Mouse (Mus musculus) granulocyte monocyte progenitor cell, adult 5-6 weeks (primary cell): ENCODE results near the gene Itpka. TPM values are rescaled to one million over a fixed set of nuclear protein-coding genes. Genes with fewer than 3 reads are reported as not detected.
"Not testable (repeated sequence)": the region's sequence is repeated elsewhere in the genome, so short reads cannot be mapped to it uniquely, and the experiment has no call there.

Experiments used
- ATAC-seq: replicated peaks from 2 replicates; pipeline ENCODE4 v1.8.0; 2016; ENCODE audit warnings: mild to moderate bottlenecking, moderate TSS enrichment, inconsistent platforms; ENCODE audit not compliant: poor library complexity, severe bottlenecking
- total RNA-seq, 2 experiments: library from RNA; stranded (forward) in 1 of 2; stranded (reverse) in 1 of 2; fragments of 200-712, 200-1000 nt in 1 of 2; fragments of >200 nt in 1 of 2; fragmentation: Nextera tagmentation in 1 of 2; gene quantifications; 2 replicates each; pipeline ENCODE4 v1.2.3; 2014 to 2017

The Itpka gene
- total RNA-seq (2014; fragmentation: Nextera tagmentation), result 0.47 TPM in 1 of 2 replicates, not detected in the other
- 0.57 TPM in 1 of 2 replicates, not detected in the other for total RNA-seq (2017)

DNA sequence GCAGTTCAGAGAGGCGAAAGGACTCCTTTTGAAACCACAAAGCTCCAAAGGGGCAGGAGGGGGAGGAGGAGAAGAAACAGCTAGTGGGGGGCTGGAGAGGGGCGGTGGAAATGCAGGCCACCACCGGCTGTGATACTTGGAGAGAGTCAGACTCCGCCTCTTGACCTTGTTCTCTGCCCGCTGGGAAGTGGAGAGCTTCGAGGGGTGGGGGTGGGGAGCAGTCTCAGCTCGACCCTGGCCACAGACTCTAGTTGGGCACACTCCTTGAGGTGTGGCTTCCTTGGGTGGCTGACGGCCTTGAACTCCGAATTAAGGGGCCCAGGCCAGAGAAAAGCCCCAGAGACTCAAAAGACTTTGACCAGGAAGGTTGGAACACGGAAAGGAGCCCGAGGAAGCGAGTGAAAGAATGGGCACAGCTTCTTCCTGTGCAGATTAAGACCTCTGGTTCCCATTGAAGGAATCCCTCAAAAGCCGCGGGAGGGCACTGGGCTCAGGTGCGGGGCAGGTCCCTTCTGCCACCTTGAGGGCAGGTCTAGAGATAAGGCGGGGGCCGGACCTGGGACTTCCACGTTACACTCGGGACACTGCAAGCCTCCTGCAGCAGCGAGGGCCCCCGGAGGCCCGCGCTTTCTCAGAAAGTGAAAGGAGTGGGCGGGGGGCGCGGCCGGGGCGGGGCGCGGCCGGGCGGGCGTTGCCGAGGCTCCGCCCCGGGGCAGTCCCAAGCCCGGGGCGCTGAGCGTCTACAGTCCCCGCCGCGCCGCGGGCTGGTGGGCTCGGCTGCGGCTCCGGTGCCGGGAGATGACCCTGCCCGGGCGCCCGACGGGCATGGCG lies at the start of gene Itpka:
Gene Itpka, plus strand, starts transcription at position 757 of the 831 bp plus-strand sequence.
- peak; percentile 44 for ATAC-seq

DNA sequence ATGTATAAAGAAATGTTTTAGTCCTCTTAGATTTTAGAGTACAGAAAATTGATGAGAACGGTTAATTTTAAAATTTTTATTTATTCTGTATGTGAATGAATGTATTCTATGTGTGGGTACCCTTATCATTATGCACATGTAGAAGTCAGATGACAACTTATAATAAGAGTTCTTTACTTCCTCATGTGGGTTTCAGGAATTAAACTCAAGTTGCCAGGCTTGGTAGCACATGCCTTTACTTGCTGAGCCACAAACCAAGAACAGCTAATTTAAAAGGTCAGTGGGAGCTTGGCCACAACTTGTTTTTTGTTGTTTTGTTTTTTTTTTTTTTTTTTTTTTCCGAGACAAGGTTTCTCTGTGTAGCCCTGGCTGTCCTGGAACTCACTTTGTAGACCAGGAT lies 47.3 kb upstream of the Itpka start:
- ATAC-seq, result no peak

DNA sequence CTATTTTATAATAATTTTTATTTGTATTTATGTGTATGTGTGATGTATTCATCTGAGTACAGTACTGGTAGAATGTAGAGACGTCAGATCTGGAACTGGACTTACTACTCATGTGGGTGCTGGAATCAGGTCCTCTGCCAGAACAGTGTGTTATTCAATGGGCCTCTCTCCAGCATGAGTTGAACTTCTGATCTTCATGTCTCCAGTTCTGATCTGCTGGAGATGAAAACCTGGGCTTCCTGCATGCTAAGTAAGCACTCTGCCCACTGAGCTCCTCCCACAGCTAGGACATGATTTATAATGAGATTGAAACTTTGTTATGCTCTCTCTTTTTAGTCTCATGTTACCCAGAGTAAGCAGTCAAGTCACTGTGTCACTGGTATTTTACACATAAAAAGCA lies 46.0 kb upstream of the Itpka start:
- no peak for ATAC-seq

DNA sequence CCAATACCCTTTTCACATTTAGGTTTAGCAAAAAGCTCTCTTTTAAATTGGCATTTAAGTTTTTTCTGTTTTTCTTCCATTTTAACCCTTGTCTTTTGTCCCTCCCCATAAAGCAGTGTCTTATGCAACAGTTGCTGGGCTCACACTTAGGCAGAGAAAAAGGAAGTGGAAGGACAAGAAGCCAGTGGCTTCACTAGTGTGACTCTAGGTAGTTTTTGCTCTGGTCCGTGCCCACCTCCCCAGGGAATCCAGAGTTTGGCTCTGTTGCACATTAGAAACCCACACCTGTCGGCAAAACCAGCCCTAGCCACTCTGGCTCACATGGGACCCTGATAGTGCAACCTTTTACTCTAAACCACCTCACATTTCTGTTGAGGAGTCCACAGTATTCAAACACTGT lies 43.7 kb upstream of the Itpka start:
- ATAC-seq, result peak; percentile 98

DNA sequence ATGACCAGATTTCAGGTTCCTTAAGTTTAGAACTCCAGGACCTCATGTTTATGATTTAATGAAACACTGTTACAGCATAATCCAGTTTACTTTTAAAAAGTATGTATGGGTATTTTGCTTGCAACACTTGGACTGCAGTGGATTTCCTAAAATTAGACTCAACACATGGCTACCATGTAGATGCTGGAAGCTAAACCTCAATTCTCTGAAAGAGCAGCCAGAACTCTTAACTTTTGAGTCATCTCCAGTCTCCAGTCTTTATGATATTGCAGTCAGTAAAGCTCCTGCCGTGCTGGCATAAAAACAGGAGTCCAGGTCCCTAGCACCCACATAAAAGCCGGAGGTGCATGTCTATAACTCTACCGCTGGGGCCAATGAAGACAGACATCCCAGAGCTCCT lies 42.2 kb upstream of the Itpka start:
- ATAC-seq, result no peak

DNA sequence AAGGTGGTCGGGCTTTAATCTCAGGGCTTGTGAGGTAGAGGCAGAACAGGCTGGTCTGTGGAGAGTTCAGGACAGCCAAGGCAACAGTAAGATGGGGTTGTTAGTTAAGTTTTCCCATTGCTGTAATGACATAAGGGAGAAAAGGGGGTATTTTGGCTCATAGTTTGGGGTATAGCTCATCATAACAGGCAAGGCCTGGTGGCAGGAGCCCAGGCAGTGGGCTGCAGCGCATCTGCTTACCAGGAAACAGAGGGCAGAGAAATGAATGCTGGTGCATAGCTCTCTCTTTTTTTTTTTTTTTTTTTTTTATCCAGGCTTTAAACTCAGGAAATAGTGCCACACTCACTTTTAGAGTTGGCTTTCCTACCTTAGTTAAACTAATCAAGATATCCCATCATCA lies 39.0 kb upstream of the Itpka start:
- no peak for ATAC-seq

DNA sequence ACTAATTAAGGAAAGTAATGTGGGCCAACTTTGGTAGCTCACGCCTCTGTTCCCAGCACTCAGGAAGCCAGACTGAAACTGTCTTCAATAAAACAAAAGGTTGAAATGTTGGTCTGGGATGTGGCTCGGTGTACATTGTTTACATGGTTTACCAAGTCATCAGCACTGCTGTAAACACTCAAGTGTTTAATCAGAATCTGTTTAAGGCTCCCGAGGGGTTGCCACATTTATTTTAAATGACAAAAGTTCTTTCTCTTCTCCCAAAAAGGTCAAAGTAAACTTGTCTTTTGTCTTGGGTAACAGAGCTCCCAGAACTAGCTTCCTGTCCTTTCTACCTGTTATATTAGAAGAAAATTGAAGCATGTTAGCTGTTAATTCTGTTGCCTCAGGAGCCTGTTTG lies 34.5 kb upstream of the Itpka start:
- no peak for ATAC-seq

DNA sequence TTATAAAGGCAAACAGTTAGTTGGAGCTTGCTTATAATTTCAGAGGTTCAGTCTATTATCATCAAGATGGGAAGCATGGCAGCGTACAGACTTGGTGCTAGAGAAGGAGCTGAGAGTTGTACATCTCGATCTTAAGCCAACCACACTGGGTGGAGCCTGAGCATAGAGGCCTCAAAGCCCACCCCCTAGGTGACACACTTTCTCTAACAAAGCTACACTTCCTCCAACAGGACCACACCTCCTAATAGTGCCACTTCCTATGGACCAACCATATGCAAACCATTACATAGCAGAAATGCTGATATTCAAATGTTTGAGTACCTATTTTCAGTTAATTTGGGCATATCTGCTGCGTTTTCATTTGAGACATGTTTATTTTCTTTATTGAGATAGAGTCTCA lies 32.1 kb upstream of the Itpka start:
- no peak for ATAC-seq

DNA sequence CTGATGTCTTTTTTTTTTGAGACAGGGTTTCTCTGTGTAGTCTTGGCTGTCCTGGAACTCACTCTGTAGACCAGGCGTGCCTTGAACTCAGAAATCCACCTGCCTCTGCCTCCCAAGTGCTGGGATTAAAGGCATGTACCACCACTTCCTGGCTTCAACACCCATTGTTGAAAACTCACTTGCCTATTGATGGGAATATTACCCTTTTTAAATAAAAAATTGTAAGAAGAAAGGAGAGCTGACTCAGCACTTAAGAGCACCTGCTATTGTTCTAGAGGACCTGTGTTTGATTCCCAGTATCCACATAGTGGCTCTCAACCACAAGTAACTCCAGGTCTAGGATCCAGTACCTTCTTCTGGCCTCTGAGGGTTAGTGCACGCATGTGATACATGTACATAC lies 26.3 kb upstream of the Itpka start:
- not testable (repeated sequence) for ATAC-seq

DNA sequence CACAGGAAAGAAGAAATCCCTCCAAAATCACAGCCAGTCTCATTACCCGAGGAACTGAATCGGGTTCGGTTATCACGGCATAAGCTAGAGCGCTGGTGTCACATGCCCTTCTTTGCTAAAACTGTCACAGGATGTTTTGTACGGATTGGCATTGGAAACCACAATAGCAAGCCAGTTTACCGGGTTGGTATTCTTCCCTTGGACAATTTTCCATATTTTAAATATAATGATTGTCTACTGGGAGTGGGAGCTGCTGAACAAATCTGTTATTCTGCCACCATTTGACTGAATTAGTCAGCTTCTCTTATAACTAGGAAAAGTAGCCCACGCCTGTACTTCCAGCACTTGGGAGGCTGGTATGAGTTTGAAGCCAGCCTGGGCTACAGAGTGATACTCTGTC lies 21.1 kb upstream of the Itpka start:
- no peak for ATAC-seq

DNA sequence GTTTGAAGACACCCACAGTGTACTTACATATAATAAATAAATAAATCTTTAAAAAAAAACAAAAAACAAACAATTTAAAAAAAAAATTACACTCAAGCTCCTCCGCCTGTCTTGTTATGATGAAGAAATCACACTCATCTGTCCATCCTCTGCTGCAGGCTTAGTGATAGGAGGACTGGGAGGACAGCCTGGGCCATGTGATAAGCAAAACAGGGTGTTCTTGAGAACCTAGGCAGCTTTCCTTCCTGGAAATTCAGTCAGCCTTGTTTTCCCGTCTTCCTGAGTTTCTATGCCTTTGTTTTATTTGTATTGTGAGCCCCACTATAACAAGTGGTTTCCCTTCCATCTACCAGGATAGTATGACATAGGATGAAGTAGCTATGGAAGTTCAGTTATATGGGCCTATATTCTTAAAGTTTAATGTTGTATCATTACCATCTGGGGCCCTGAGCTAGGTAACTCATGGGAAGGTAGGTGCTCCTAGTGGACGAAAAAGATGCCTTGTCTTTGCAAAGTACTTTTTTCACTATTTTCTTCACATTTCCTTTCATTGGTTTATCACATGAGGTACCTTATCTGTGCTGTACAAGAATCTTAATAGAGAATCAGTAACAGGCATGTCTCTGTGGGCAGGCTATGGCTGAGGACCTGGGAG lies 14.2 kb upstream of the Itpka start:
- ATAC-seq, result no peak

DNA sequence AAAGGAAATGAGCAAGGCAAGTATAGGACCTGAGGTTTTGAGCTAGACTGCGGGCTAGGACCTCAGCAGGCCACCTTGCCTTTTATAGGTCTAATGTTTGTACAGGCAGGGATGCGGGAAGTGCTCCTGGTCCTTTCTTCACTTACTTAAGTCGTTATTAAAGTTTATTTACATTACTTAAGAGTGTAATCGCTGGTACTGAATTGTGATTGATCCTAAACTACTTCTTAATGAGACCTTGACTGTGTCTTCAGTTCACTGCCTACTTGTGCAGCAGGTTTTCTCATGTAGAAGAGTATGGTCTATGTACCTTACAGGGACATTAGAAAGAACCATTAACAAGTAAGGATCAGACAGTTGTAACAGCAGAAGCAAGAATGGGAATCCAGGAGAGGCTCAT lies 11.4 kb upstream of the Itpka start:
- no peak for ATAC-seq

DNA sequence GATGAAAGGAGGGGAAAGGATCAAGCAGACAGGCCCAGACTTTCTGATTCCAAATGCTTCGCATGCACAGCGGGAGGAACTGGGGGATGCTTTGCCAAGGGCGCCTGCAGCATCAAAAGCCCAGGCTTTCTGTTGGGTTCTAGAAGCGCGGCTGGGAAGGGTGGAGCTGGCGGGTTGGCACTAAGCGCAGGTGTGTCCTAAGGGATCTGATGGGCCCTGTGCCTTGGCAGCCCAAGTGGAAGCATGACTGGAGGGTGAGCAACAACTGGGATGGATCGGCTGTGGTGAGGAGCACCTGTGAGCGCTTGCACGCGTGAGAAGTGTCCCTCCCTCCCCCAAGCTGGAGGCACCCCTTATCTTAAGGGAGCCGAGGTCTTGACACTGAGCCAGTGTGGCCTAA lies 5.0 kb upstream of the Itpka start:
- ATAC-seq, result no peak

DNA sequence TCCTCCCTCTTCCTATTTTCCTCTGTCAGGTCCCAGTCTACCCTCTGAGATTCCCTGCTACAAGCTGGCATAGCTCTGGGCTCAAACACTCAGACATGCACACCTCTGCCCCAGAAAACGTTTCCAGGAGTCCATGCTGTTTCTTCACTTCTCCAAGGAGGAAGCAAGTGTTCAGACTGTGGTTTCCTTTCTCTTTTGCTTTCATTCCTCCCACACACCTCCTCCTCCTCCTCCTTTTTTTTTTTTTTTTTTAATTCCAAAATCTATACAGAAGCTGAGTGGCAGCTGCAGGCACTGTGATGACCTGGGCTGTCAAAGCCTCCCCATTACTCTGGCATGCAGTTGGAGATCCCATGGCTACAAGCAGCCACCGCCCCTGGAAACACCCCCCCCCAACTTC lies 1.6 kb upstream of the Itpka start:
- ATAC-seq, result peak; percentile 34

DNA sequence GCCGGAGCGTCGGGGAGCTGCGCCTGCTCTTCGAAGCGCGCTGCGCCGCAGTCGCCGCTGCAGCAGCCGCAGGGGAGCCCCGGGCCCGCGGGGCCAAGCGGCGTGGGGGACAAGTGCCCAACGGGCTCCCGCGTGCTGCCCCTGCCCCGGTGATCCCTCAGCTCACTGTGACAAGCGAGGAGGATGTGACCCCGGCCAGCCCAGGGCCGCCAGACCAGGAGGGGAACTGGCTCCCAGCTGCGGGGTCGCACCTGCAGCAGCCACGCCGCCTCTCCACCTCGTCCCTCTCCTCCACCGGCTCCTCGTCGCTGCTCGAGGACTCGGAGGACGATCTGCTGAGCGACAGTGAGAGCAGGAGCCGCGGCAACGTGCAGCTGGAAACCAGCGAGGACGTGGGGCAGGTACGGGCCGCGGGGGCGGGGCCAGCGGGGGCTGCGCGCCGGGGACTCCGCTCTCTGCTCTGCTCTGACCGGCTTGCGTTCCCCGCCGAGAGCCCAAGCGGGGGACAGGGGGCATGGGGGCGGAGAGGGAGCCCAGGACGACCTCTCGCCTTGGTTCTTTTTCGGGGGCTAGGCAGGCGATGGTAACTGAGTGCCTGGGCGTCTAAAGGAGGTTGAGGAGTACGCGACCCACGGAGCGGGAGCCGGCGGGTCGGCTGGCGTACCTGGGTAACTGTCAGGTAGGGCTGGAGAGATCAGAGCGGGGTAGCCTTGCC lies 481 bp downstream of the Itpka start:
- ATAC-seq, result no peak

DNA sequence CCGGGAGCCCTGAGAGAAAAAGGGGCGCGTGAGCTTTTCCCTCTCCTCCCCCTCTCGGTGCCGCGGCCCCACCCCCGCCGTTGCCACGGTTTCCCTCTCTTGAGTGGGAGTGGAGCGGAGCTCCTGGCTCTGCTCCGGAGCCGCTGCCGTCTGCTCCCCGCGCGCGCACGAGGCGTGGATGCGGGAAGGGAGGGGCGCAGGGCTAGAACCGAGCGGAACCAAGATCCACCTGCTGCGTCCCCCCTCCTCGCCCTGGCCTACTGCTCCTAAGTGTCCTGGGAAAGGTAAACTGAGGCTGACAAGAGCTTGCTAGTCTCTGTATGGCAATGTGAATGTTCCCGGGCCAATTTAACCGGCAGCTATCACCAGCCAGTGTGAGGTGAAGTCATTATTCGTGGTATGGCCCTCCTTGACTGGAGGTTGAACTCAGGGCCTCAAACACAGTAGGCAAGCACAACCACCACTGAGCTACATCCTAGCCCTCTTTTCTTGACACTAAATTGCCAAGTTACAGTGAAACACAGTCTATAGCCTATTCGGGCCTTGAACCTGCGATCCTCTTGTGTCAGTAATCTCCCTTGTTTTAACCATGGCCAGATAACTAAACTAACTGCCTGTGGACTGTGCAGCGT lies 1.2 kb downstream of the Itpka start:
- no peak for ATAC-seq

DNA sequence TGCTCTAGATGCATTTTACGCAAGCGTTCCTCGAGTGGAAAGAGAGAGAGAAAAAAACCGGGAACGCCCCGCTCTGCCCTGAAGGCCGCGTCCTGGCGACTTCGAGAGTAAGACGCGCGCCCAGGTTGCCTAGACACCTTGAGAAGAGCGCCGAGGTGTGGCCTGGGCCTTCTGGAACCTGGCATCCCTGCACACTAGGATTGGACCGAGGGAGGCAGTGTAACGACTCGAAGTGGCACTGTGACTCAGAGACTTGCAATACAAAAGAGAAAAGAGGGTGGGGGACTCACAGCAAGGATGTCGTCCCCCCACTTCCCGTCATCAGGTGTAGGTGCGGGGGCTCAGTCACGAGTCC lies 1.6 kb downstream of the Itpka start:
- no peak for ATAC-seq

DNA sequence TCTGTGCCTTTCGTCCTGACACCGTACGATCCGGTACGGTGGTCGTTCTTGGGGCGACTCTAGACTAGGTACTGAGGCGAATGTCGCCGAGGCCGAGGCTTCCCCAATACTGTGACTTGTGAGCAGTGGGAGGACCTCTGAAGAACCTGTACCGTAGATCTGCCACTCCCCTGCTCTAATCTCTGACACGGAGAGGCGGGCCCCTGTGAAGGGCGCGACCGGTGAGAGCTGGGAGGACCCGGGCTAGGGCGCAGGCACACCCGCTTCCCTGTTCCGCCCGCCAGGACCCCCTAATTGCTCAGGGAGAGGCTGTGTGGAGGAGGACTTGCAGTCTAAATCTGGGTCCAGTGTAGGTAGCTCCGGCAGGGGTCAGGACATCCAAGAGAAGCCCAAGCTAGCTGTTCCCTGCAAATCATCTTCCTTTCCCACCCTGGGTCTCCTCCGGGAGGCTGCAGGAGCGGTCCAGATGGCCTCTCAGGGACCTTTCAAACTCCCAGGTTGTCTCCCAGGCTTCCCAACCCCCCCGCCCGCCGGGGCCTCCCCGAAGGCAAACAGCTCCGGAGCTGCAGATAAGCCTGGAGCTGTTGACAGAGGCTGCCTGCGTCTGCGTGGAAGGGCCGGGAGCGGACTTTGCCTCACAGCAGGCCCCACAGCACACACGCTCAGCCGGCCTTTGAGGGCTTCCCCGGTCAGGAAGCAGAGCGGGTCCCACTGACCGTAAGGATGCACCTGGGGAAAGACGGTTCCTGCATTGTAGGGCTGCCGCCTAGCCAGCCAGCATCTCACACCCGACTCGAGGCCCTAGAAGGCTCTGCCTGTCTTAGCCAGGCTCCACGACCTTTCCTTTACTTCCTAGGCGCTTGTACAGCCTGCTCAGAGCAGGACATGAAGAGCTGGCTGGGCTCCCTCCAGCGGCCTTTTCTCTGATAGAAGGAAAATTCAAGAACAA lies 2.3 kb downstream of the Itpka start:
- ATAC-seq, result peak; percentile 25; the same call in 1 of the 2 replicates

DNA sequence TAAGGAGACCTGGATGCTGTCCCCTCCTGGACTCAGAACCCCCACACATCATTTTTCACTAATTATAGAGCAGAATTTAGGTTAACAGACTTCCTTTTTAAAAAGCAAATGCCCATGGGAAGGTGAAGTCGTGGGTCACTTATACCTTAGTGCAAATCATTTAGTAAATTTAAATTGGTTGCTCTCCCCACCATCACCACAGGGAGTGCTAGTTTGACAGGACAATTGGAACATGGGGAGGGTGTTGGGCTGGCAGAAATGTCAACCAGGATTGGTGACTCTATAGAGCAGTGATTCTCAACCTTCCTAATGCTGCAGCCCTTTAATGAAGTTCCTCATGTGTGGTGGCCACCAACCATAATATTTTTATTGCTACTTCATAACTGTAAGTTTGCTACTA lies 3.1 kb downstream of the Itpka start:
- ATAC-seq, result no peak

DNA sequence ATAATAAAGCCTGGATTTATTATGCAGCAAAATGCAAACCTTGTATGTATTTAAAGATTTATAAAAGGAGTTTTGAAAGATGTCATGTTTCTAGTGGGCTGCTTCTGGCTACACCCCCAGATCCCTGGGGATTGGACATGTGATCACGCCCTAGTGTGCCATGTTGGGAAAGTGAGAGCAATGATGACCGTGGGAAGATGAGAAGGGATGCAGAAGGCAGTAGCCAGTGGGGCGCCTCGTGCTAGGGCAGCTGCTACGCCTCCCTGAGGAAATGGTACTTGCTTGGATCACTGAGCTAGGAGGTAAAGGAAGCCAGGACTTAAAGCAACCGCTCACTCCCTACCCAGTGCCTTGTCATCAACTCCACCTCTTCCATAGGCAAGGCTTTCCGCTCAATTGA lies 5.4 kb downstream of the Itpka start:
- no peak for ATAC-seq
